Mouse (Mus musculus): ENCODE data around the gene Rhox4f. TPM values are rescaled to one million over a fixed set of nuclear protein-coding genes. Genes with fewer than 3 reads are reported as not detected.
"Not testable (repeated sequence)": the region's sequence is repeated elsewhere in the genome, so short reads cannot be mapped to it uniquely, and the experiment has no call there.

The Rhox4f gene
- total RNA-seq (2017): not detected in 3 replicates

DNA sequence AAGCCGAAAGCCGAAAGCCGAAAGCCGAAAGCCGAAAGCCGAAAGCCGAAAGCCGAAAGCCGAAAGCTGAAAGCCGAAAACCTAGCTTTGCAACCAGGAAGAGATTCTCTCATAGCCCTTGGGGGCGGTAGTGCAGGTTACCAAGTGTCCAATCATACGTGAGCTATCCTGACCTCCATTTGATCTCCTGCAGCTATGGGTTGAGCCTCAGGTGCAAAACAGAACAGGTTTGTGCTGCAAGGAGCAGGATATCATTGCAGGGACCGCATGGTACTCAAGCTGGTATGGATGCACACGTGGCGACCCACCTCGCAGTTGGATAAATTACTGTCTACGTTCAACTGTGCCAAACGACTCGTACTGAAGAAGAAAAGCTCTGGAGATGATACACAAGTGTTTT lies at the start of gene Rhox4f:
Rhox4f (minus strand) TSS at position 101 of the 400 bp plus-strand sequence.
- not testable (repeated sequence) for ATAC-seq (replicated peaks; ENCODE audit: insufficient number of reproducible peaks, low FRiP score, low TSS enrichment, poor library complexity, severe bottlenecking)

DNA sequence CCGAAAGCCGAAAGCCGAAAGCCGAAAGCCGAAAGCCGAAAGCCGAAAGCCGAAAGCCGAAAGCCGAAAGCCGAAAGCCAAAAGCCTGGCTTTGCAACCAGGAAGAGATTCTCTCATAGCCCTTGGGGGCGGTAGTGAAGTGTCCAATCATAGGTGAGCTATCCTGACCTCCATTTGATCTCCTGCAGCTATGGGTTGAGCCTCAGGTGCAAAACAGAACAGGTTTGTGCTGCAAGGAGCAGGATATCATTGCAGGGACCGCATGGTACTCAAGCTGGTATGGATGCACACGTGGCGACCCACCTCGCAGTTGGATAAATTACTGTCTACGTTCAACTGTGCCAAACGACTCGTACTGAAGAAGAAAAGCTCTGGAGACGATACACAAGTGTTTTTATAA lies 43.7 kb upstream of the Rhox4f start, which contains the start of gene Rhox4g:
Rhox4g (minus strand) TSS at position 101 of the 400 bp plus-strand sequence.
- not testable (repeated sequence) for ATAC-seq (replicated peaks; ENCODE audit: insufficient number of reproducible peaks, low FRiP score, low TSS enrichment, poor library complexity, severe bottlenecking)

GRCm38 (mm10) chrX:37643370-37643769 lies 35.9 kb upstream of the Rhox4f start, which contains the start of gene Rhox2g:
Gene Rhox2g, minus strand, starts transcription at chrX:37643470.
- ATAC-seq (replicated peaks; ENCODE audit: insufficient number of reproducible peaks, low FRiP score, low TSS enrichment, poor library complexity, severe bottlenecking): not testable (repeated sequence)

DNA sequence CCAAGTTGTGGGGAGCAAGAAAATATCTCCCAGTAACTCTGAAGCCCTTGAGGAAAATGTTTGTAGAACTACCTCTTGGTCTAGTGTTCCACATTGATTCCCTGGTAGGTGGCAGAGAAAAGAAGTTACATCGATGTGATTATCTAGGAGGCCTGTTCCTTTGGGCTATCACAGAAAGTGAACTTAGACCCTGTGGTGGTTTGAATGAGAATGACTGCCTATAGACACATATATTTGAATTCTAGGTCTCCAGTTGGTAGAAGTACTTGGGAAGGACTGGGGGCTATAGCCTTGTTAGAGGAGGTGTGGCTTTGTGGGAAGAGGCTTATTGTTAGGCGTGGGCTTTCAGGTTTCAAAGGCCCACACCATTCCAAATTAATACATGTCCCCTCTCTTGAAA lies 21.0 kb upstream of the Rhox4f start, which contains the start of gene Rhox3g:
Rhox3g (minus strand) TSS at position 101 of the 400 bp plus-strand sequence.
- ATAC-seq (replicated peaks; ENCODE audit: insufficient number of reproducible peaks, low FRiP score, low TSS enrichment, poor library complexity, severe bottlenecking): not testable (repeated sequence)

DNA sequence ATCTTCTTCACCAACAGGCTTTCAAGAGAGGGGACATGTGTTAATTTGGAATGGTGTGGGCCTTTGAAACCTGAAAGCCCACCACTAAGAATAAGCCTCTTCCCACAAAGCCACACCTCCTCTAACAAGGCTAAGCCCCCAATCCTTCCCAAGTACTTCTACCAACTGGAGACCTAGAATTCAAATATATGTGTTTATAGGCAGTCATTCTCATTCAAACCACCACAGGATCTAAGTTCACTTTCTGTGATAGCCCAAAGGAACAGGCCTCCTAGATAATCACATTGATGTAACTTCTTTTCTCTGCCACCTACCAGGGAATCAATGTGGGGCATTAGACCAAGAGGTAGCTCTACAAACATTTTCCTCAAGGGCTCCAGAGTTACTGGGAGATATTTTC lies 26.8 kb downstream of the Rhox4f start, which contains the start of gene Rhox3f:
Rhox3f (plus strand) TSS at position 301 of the 400 bp plus-strand sequence.
- not testable (repeated sequence) for ATAC-seq (replicated peaks; ENCODE audit: insufficient number of reproducible peaks, low FRiP score, low TSS enrichment, poor library complexity, severe bottlenecking)

GRCm38 (mm10) chrX:37572638-37573037 lies 34.9 kb downstream of the Rhox4f start:
- ATAC-seq (replicated peaks; ENCODE audit: insufficient number of reproducible peaks, low FRiP score, low TSS enrichment, poor library complexity, severe bottlenecking): not testable (repeated sequence)

DNA sequence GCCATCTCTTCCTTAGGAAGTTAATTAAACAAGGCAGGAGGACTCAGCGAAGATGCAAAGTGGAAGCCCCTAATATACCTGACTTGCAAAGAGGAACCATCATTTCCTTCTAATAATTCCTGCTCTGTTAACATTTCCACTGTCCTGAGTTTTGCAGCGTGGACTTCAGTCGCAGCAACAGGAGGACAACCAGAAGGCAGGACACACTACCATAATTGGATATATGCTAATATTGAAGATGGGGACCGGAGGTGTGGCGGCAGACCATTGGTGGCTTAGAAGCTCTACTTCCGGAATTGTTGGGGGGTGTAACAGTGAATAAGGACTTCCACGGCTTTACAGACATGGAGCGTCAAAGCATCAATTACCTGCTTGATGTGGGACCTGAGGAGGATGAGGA lies 36.4 kb downstream of the Rhox4f start, which contains the start of gene Rhox2f:
Rhox2f (plus strand) TSS at position 301 of the 400 bp plus-strand sequence.
- not testable (repeated sequence) for ATAC-seq (replicated peaks; ENCODE audit: insufficient number of reproducible peaks, low FRiP score, low TSS enrichment, poor library complexity, severe bottlenecking)

DNA sequence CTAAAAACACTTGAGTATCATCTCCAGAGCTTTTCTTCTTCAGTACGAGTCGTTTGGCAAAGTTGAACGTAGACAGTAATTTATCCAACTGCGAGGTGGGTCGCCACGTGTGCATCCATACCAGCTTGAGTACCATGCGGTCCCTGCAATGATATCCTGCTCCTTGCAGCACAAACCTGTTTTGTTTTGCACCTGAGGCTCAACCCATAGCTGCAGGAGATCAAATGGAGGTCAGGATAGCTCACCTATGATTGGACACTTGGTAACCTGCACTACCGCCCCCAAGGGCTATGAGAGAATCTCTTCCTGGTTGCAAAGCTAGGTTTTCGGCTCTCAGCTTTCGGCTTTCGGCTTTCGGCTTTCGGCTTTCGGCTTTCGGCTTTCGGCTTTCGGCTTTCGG lies 50.4 kb downstream of the Rhox4f start, which contains the start of gene Rhox4e:
Rhox4e (plus strand) TSS at position 301 of the 400 bp plus-strand sequence.
- ATAC-seq (replicated peaks; ENCODE audit: insufficient number of reproducible peaks, low FRiP score, low TSS enrichment, poor library complexity, severe bottlenecking): not testable (repeated sequence)

Other genes starting within 250 kb of the Rhox4f start
- not detected in 3 replicates for gene Rhox3a2, start 227.7 kb downstream of the Rhox4f start, total RNA-seq (2017)
- 0.58 TPM in 1 of 3 replicates, not detected in the others for gene Rhox4a2, start 216.9 kb downstream of the Rhox4f start, total RNA-seq (2017)
- not detected in 3 replicates for gene Rhox2b, start 195.6 kb downstream of the Rhox4f start, total RNA-seq (2017)
- not detected in 3 replicates for gene Rhox4b, start 175.2 kb downstream of the Rhox4f start, total RNA-seq (2017)
- not detected in 3 replicates for gene Rhox2c, start 154.0 kb downstream of the Rhox4f start, total RNA-seq (2017)
- not detected in 3 replicates for gene Rhox3c, start 149.1 kb downstream of the Rhox4f start, total RNA-seq (2017)
- gene Rhox4c, start 127.4 kb downstream of the Rhox4f start, total RNA-seq (2017): not detected in 3 replicates
- not detected in 3 replicates for gene Rhox2d, start 114.3 kb downstream of the Rhox4f start, total RNA-seq (2017)
- gene Rhox4d, start 93.3 kb downstream of the Rhox4f start, total RNA-seq (2017): not detected in 3 replicates
- not detected in 3 replicates for gene Rhox2e, start 77.3 kb downstream of the Rhox4f start, total RNA-seq (2017)
- not detected in 3 replicates for gene Rhox3e, start 65.7 kb downstream of the Rhox4f start, total RNA-seq (2017)
- not detected in 3 replicates for gene Rhox4e, start 50.3 kb downstream of the Rhox4f start, total RNA-seq (2017)
- gene Rhox2f, start 36.3 kb downstream of the Rhox4f start, total RNA-seq (2017): not detected in 3 replicates
- not detected in 3 replicates for gene Rhox3f, start 26.7 kb downstream of the Rhox4f start, total RNA-seq (2017)
- gene Rhox3g, start 20.9 kb upstream of the Rhox4f start, total RNA-seq (2017): not detected in 3 replicates
- gene Rhox2g, start 35.8 kb upstream of the Rhox4f start, total RNA-seq (2017): not detected in 3 replicates
- not detected in 3 replicates for gene Rhox4g, start 43.6 kb upstream of the Rhox4f start, total RNA-seq (2017)
- not detected in 3 replicates for gene Rhox3h, start 61.1 kb upstream of the Rhox4f start, total RNA-seq (2017)
- gene Rhox2h, start 65.6 kb upstream of the Rhox4f start, total RNA-seq (2017): not detected in 3 replicates
- not detected in 3 replicates for gene Rhox5, start 197.1 kb upstream of the Rhox4f start, total RNA-seq (2017)
- not detected in 3 replicates for gene Rhox6, start 219.2 kb upstream of the Rhox4f start, total RNA-seq (2017)
- not detected in 3 replicates for gene Rhox7a, start 224.0 kb upstream of the Rhox4f start, total RNA-seq (2017)